Comparison of ENCODE assay signal across 26 mouse cellular contexts in genomic region chr1:167385211-167385610, GRCm38 (mm10). TPM values are rescaled to one million over a fixed set of nuclear protein-coding genes. Genes with fewer than 3 reads are reported as not detected.
A peak's percentile ranks its signal among the peaks of the same experiment; 100 is the strongest.
DNase-seq lines count a peak whose midpoint lies in the region; ATAC-seq lines count a peak whose summit lies in the region.
"Had no signal": no experiment of that assay in that cellular context is flagged by ENCODE, and none has a peak within 500 bp of the region (broad histone marks: within the 10 kb centered on the region; RNA-seq: fewer than 3 reads in every experiment).

No protein-coding gene starts in this region.

- WGBS in heart, embryonic 13.5 days, result 78% methylated on average over 2 of the region's 2 CpGs
- 85% methylated on average over 2 of the region's 2 CpGs for WGBS in intestine, embryonic 15.5 days
- 84% methylated on average over 2 of the region's 2 CpGs for WGBS in liver, embryonic 13.5 days (ENCODE audit: insufficient replicate concordance)
- 90% methylated on average over 2 of the region's 2 CpGs for WGBS in stomach, embryonic 15.5 days

- H3K4me3 ChIP-seq in heart, embryonic 13.5 days, result no peak overlapping the region
- H3K4me3 ChIP-seq in intestine, embryonic 15.5 days (replicated peaks), result no peak overlapping the region
- H3K4me3 ChIP-seq in liver, embryonic 13.5 days (replicated peaks), result peak overlapping the region; percentile 30; the same call in 1 of the 2 replicates
- H3K4me3 ChIP-seq in stomach, embryonic 15.5 days (replicated peaks), result no peak overlapping the region
- H3K4me3 ChIP-seq: embryonic facial prominence, embryonic 15.5 days; forebrain, embryonic 10.5 days; heart, embryonic 12.5 days; hindbrain, embryonic 13.5 days; megakaryocyte, embryonic 14.5 days; myocyte; neural tube, embryonic 13.5 days had no signal

- 0 out of 2 replicates have a peak, but pooled peaks cover 6% of the 10 kb centered on the region for H3K27me3 ChIP-seq in heart, embryonic 13.5 days (replicated peaks)
- H3K27me3 ChIP-seq in intestine, embryonic 15.5 days (replicated peaks), result no peaks in the 10 kb centered on the region
- H3K27me3 ChIP-seq in liver, embryonic 13.5 days, result no peaks in the 10 kb centered on the region
- no peaks in the 10 kb centered on the region for H3K27me3 ChIP-seq in stomach, embryonic 15.5 days (replicated peaks)
- H3K27me3 ChIP-seq: embryonic facial prominence, embryonic 15.5 days; heart, embryonic 12.5 days had no signal

- no peaks in the 10 kb centered on the region for H3K9me3 ChIP-seq in heart, embryonic 13.5 days
- H3K9me3 ChIP-seq in intestine, embryonic 15.5 days, result no peaks in the 10 kb centered on the region
- H3K9me3 ChIP-seq in liver, embryonic 13.5 days (replicated peaks), result no peaks in the 10 kb centered on the region
- no peaks in the 10 kb centered on the region for H3K9me3 ChIP-seq in stomach, embryonic 15.5 days
- H3K9me3 ChIP-seq: embryonic facial prominence, embryonic 15.5 days; forebrain, embryonic 10.5 days; heart, embryonic 12.5 days; hindbrain, embryonic 13.5 days; megakaryocyte, embryonic 14.5 days; neural tube, embryonic 13.5 days had no signal

- H3K4me1 ChIP-seq in heart, embryonic 13.5 days, result peaks cover 43% of the 10 kb centered on the region
- peaks cover 15% of the 10 kb centered on the region for H3K4me1 ChIP-seq in intestine, embryonic 15.5 days (replicated peaks)
- peaks cover 99% of the 10 kb centered on the region for H3K4me1 ChIP-seq in liver, embryonic 13.5 days (replicated peaks)
- peaks cover 14% of the 10 kb centered on the region; the same call in 1 of the 2 replicates for H3K4me1 ChIP-seq in stomach, embryonic 15.5 days

- H3K27ac ChIP-seq in heart, embryonic 13.5 days (replicated peaks), result no peak overlapping the region
- H3K27ac ChIP-seq in intestine, embryonic 15.5 days, result peak overlapping the region; percentile 71; the same call in 1 of the 2 replicates
- H3K27ac ChIP-seq in liver, embryonic 13.5 days, result peak overlapping the region; percentile 100
- H3K27ac ChIP-seq in stomach, embryonic 15.5 days, result peak overlapping the region; percentile 64
- H3K27ac ChIP-seq: embryonic facial prominence, embryonic 15.5 days; hindbrain, embryonic 13.5 days; neural tube, embryonic 13.5 days had no signal

- intact Hi-C loops in heart, postnatal 25 days (cut with DNase I), result no loop called here

- no peaks in the 10 kb centered on the region for H3K36me3 ChIP-seq in heart, embryonic 13.5 days
- H3K36me3 ChIP-seq in intestine, embryonic 15.5 days, result no peaks in the 10 kb centered on the region
- peaks cover 60% of the 10 kb centered on the region for H3K36me3 ChIP-seq in liver, embryonic 13.5 days
- no peaks in the 10 kb centered on the region for H3K36me3 ChIP-seq in stomach, embryonic 15.5 days
- H3K36me3 ChIP-seq: embryonic facial prominence, embryonic 15.5 days; forebrain, embryonic 10.5 days; heart, embryonic 12.5 days; hindbrain, embryonic 13.5 days; neural tube, embryonic 13.5 days had no signal

- 0 out of 2 replicates have a peak overlapping the region, but pooled peaks have one; percentile 4 for H3K4me2 ChIP-seq in heart, embryonic 13.5 days
- no peak overlapping the region for H3K4me2 ChIP-seq in intestine, embryonic 15.5 days (replicated peaks)
- H3K4me2 ChIP-seq in liver, embryonic 13.5 days, result peak overlapping the region; percentile 70
- H3K4me2 ChIP-seq in stomach, embryonic 15.5 days, result no peak overlapping the region
- H3K4me2 ChIP-seq: embryonic facial prominence, embryonic 15.5 days; hindbrain, embryonic 13.5 days; neural tube, embryonic 13.5 days had no signal

- H3K9ac ChIP-seq in heart, embryonic 13.5 days, result no peak overlapping the region
- H3K9ac ChIP-seq in intestine, embryonic 15.5 days, result no peak overlapping the region
- H3K9ac ChIP-seq in liver, embryonic 13.5 days, result peak overlapping the region; percentile 74
- H3K9ac ChIP-seq in stomach, embryonic 15.5 days, result no peak overlapping the region
- H3K9ac ChIP-seq: embryonic facial prominence, embryonic 15.5 days; heart, embryonic 12.5 days; hindbrain, embryonic 13.5 days; neural tube, embryonic 13.5 days had no signal

- ATAC-seq in heart, embryonic 13.5 days (ENCODE audit: extremely low read depth, insufficient number of reproducible peaks, low FRiP score, low TSS enrichment), result no peak
- ATAC-seq in intestine, embryonic 15.5 days, result no peak
- ATAC-seq in liver, embryonic 13.5 days (ENCODE audit: low read depth), result no peak
- no peak for ATAC-seq in stomach, embryonic 15.5 days (ENCODE audit: insufficient read depth, low FRiP score, low read depth)
- ATAC-seq: forebrain, embryonic 16.5 days; midbrain, embryonic 16.5 days had no signal

- no peak for DNase-seq in heart, postnatal 25 days (ENCODE audit: low spot score)
- DNase-seq in liver, embryonic 13.5 days, result no peak
- DNase-seq in layer of hippocampus, adult 8-10 months (ENCODE audit: low spot score in 2 of 2), result no peak
- no peak for DNase-seq in cerebellum, adult 18-20 months
- DNase-seq in testis, postnatal 10 days (ENCODE audit: low spot score), result no peak
- DNase-seq: adrenal gland, postnatal 14 days; cerebellum, adult 9-10 months; gastrocnemius, postnatal 25 days; heart, postnatal 36 days; kidney, adult 8-10 months; kidney, postnatal 10 days; lung, adult 2 months; lung, postnatal 14 days; thymus, postnatal 14 days had no signal

RNA-seq across cellular contexts. Expression of gene Mgst3, which starts 8.4 kb away (rescaled TPM):
- 120 and 145 TPM in 2 replicates for polyA plus RNA-seq in heart, embryonic 13.5 days (2015; fragmentation: Nextera tagmentation; extraction: Ambion mirVana)
- 100 to 1,000 TPM; 284 to 285 TPM for total RNA-seq in heart, postnatal 25 days (2021)
- polyA plus RNA-seq in intestine, embryonic 15.5 days (2015; fragmentation: Nextera tagmentation; extraction: Ambion mirVana), result 247 and 298 TPM in 2 replicates
- 337 and 409 TPM in 2 replicates for polyA plus RNA-seq in liver, embryonic 13.5 days (2015; fragmentation: Nextera tagmentation; extraction: Ambion mirVana)
- 184 and 224 TPM in 2 replicates for polyA plus RNA-seq in stomach, embryonic 15.5 days (2015; fragmentation: Nextera tagmentation; extraction: Ambion mirVana)
- total RNA-seq in layer of hippocampus, adult 8-10 months (2022), result 10 to 100 TPM; 67.6 to 74.1 (median 67.9) TPM

RNA-seq across cellular contexts. Expression of gene Aldh9a1, which starts 35.4 kb away (rescaled TPM):
- polyA plus RNA-seq in heart, embryonic 13.5 days (2015; fragmentation: Nextera tagmentation; extraction: Ambion mirVana), result 28.0 and 28.4 TPM in 2 replicates
- total RNA-seq in heart, postnatal 25 days (2021), result 10 to 100 TPM; 21.4 to 23.6 TPM
- 133 and 156 TPM in 2 replicates for polyA plus RNA-seq in intestine, embryonic 15.5 days (2015; fragmentation: Nextera tagmentation; extraction: Ambion mirVana)
- 85.4 and 92.0 TPM in 2 replicates for polyA plus RNA-seq in liver, embryonic 13.5 days (2015; fragmentation: Nextera tagmentation; extraction: Ambion mirVana)
- 77.1 and 92.8 TPM in 2 replicates for polyA plus RNA-seq in stomach, embryonic 15.5 days (2015; fragmentation: Nextera tagmentation; extraction: Ambion mirVana)
- total RNA-seq in layer of hippocampus, adult 8-10 months (2022), result 10 to 100 TPM; 26.6 to 33.8 (median 32.2) TPM

Comparison
In these comparisons a context has a peak if more than half of its experiments do, and no peak if none do; other contexts are left out.
1. H3K4me2 ChIP-seq: peak in heart, embryonic 13.5 days (single experiment) and liver, embryonic 13.5 days (single experiment); none in intestine, embryonic 15.5 days (single experiment) and stomach, embryonic 15.5 days (single experiment).